Mouse (Mus musculus) kidney, embryonic 15.5 days (tissue): ENCODE measurements at regions not wholly inside any gene's neighbourhood (a gene's known extent, or its start where the extent isn't known, plus 50 kb on each side); places are given as distances from the start of the nearest gene placed in this dataset.

Experiments used
- ATAC-seq: fragments of 200-750 bp; cut with Nextera tagmentation; replicated peaks from 2 replicates; pipeline ENCODE4 v1.8.0; 2017; ENCODE audit warnings: moderate TSS enrichment; ENCODE audit not compliant: low FRiP score
- H3K27ac ChIP-seq: fragments of 300-500 bp; sonication (generic); 2 replicates; pipeline ENCODE4 v1.5.1; 2015; ENCODE audit warnings: mild to moderate bottlenecking, inconsistent platforms
- H3K27me3 ChIP-seq: fragments of 300-500 bp; sonication (generic); 2 replicates; pipeline ENCODE4 v1.6.1; 2015; ENCODE audit warnings: inconsistent platforms
- H3K36me3 ChIP-seq: fragments of 300-500 bp; sonication (generic); 2 replicates; pipeline ENCODE4 v1.6.1; 2015; ENCODE audit warnings: inconsistent platforms
- H3K4me1 ChIP-seq: fragments of 300-500 bp; sonication (generic); 2 replicates; pipeline ENCODE4 v1.6.1; 2015; ENCODE audit warnings: inconsistent platforms
- H3K4me2 ChIP-seq: fragments of 300-500 bp; sonication (generic); 2 replicates; pipeline ENCODE4 v1.6.1; 2015; ENCODE audit warnings: moderate library complexity, mild to moderate bottlenecking, inconsistent platforms
- H3K4me3 ChIP-seq: fragments of 300-500 bp; sonication (generic); replicated peaks from 2 replicates; pipeline ENCODE4 v1.5.1; 2015; ENCODE audit warnings: mild to moderate bottlenecking, inconsistent platforms
- H3K9ac ChIP-seq: fragments of 300-500 bp; sonication (generic); 2 replicates; pipeline ENCODE4 v1.6.1; 2015; ENCODE audit warnings: mild to moderate bottlenecking, inconsistent platforms
- H3K9me3 ChIP-seq: fragments of 300-500 bp; sonication (generic); replicated peaks from 2 replicates; pipeline ENCODE4 v1.6.1; 2016; ENCODE audit warnings: inconsistent platforms
- whole genome bisulfite sequencing: fragments of 180-500 bp; shearing (Covaris S2); methylation state at CpG from one replicate; pipeline ENCODE4 v1.1.7; 2015; ENCODE audit warnings: mixed read lengths; 5-methylcytosine and 5-hydroxymethylcytosine counted together

GRCm38 (mm10) chr2:59406976-59407375 lies 77.5 kb upstream of the Dapl1 start:
- Histone ChIP-seq H3K27me3 (no peaks in the 10 kb centered on the region), H3K27ac (no peak overlapping the region), H3K4me2 (no peak overlapping the region), H3K4me3 (no peak overlapping the region), H3K4me1 (peaks cover 7% of the 10 kb centered on the region), H3K9ac (no peak overlapping the region), H3K9me3 (no peaks in the 10 kb centered on the region), H3K36me3 (no peaks in the 10 kb centered on the region)
- ATAC-seq = no peak
- 73% methylated on average over 3 of the region's 3 CpGs for WGBS

- no peaks in the 10 kb centered on the region for H3K27me3 ChIP-seq
- no peak overlapping the region for H3K27ac ChIP-seq
- peaks cover under 1% of the 10 kb centered on the region for H3K4me1 ChIP-seq
- no peak for ATAC-seq
- no peak overlapping the region for H3K4me2 ChIP-seq
- no peak overlapping the region for H3K4me3 ChIP-seq
- H3K36me3 ChIP-seq = no peaks in the 10 kb centered on the region
- WGBS = 82% methylated on average over 13 of the region's 13 CpGs
- H3K9me3 ChIP-seq = peaks cover under 1% of the 10 kb centered on the region; the same call in 1 of the 2 replicates
- H3K9ac ChIP-seq = no peak overlapping the region
Measured at GRCm38 (mm10) chr2:59407512-59407988, 76.9 kb upstream of the Dapl1 start.

- H3K4me1 ChIP-seq = no peaks in the 10 kb centered on the region; the same call in 1 of the 2 replicates
- H3K36me3 ChIP-seq = no peaks in the 10 kb centered on the region
- no peak for ATAC-seq
- H3K9me3 ChIP-seq = peaks cover 6% of the 10 kb centered on the region; the same call in 1 of the 2 replicates
- 85% methylated on average over 10 of the region's 10 CpGs for WGBS
- H3K27me3 ChIP-seq = no peaks in the 10 kb centered on the region
- H3K9ac ChIP-seq = no peak overlapping the region
- no peak overlapping the region for H3K27ac ChIP-seq
- H3K4me2 ChIP-seq = no peak overlapping the region
- no peak overlapping the region for H3K4me3 ChIP-seq
Measured at GRCm38 (mm10) chr2:59408040-59408587, 76.3 kb upstream of the Dapl1 start.

GRCm38 (mm10) chr2:59414612-59415011 lies 69.8 kb upstream of the Dapl1 start:
- ATAC-seq = no peak
- no peak overlapping the region for H3K9ac ChIP-seq
- H3K36me3 ChIP-seq = no peaks in the 10 kb centered on the region
- no peak overlapping the region for H3K27ac ChIP-seq
- WGBS = 89% methylated on average over 9 of the region's 9 CpGs
- no peak overlapping the region for H3K4me2 ChIP-seq
- no peaks in the 10 kb centered on the region for H3K27me3 ChIP-seq
- H3K4me1 ChIP-seq = peaks cover 13% of the 10 kb centered on the region
- peaks cover 7% of the 10 kb centered on the region; the same call in 1 of the 2 replicates for H3K9me3 ChIP-seq
- no peak overlapping the region for H3K4me3 ChIP-seq

- whole genome bisulfite sequencing = 67% methylated on average over 8 of the region's 8 CpGs
- H3K4me2 ChIP-seq = no peak overlapping the region
- peaks cover 13% of the 10 kb centered on the region for H3K4me1 ChIP-seq
- ATAC-seq = no peak
- H3K9ac ChIP-seq = no peak overlapping the region
- no peak overlapping the region for H3K4me3 ChIP-seq
- H3K27ac ChIP-seq = no peak overlapping the region
- no peaks in the 10 kb centered on the region for H3K36me3 ChIP-seq
- H3K9me3 ChIP-seq = peaks cover 7% of the 10 kb centered on the region; the same call in 1 of the 2 replicates
- no peaks in the 10 kb centered on the region for H3K27me3 ChIP-seq
Measured at GRCm38 (mm10) chr2:59416491-59417195, 67.8 kb upstream of the Dapl1 start.

GRCm38 (mm10) chr2:59417384-59417955 lies 67.0 kb upstream of the Dapl1 start:
- WGBS = 60% methylated on average over 11 of the region's 11 CpGs
- Histone ChIP-seq H3K9me3 (peaks cover 7% of the 10 kb centered on the region; the same call in 1 of the 2 replicates), H3K4me2 (no peak overlapping the region), H3K27ac (no peak overlapping the region), H3K27me3 (no peaks in the 10 kb centered on the region), H3K4me3 (no peak overlapping the region), H3K4me1 (peaks cover 13% of the 10 kb centered on the region), H3K36me3 (no peaks in the 10 kb centered on the region), H3K9ac (no peak overlapping the region)
- ATAC-seq = peak; percentile 59; the same call in 1 of the 2 replicates

- Histone ChIP-seq H3K4me3 (no peak overlapping the region), H3K4me2 (no peak overlapping the region), H3K27me3 (no peaks in the 10 kb centered on the region), H3K9ac (no peak overlapping the region), H3K27ac (no peak overlapping the region), H3K9me3 (no peaks in the 10 kb centered on the region), H3K4me1 (peaks cover 23% of the 10 kb centered on the region), H3K36me3 (no peaks in the 10 kb centered on the region)
- WGBS = 60% methylated on average over 5 of the region's 5 CpGs
- ATAC-seq = no peak
Measured at GRCm38 (mm10) chr2:59420496-59420895, 64.0 kb upstream of the Dapl1 start.

- Histone ChIP-seq H3K4me2 (no peak overlapping the region), H3K27ac (peak overlapping the region; percentile 55), H3K36me3 (no peaks in the 10 kb centered on the region), H3K27me3 (no peaks in the 10 kb centered on the region), H3K9me3 (no peaks in the 10 kb centered on the region), H3K9ac (no peak overlapping the region), H3K4me1 (peaks cover 10% of the 10 kb centered on the region), H3K4me3 (no peak overlapping the region)
- ATAC-seq = no peak
- WGBS = 74% methylated on average over 10 of the region's 10 CpGs
Measured at GRCm38 (mm10) chr2:59422291-59423242, 61.9 kb upstream of the Dapl1 start.

GRCm38 (mm10) chr2:59424205-59424604 lies 60.2 kb upstream of the Dapl1 start:
- H3K4me2 ChIP-seq = no peak overlapping the region
- H3K9me3 ChIP-seq = no peaks in the 10 kb centered on the region
- no peak overlapping the region for H3K27ac ChIP-seq
- H3K36me3 ChIP-seq = no peaks in the 10 kb centered on the region
- 84% methylated on average over 2 of the region's 2 CpGs for WGBS
- no peaks in the 10 kb centered on the region for H3K27me3 ChIP-seq
- peak; percentile 24; the same call in 1 of the 2 replicates for ATAC-seq
- no peak overlapping the region for H3K9ac ChIP-seq
- H3K4me3 ChIP-seq = no peak overlapping the region
- peaks cover 10% of the 10 kb centered on the region for H3K4me1 ChIP-seq

- Histone ChIP-seq H3K27ac (no peak overlapping the region), H3K4me2 (no peak overlapping the region), H3K9me3 (no peaks in the 10 kb centered on the region), H3K4me1 (peaks cover 10% of the 10 kb centered on the region), H3K9ac (no peak overlapping the region), H3K4me3 (no peak overlapping the region), H3K36me3 (no peaks in the 10 kb centered on the region), H3K27me3 (no peaks in the 10 kb centered on the region)
- WGBS = 26% methylated on average over 5 of the region's 5 CpGs
- ATAC-seq = peak; percentile 90
Measured at GRCm38 (mm10) chr2:59424729-59425128, 59.7 kb upstream of the Dapl1 start.

- H3K9me3 ChIP-seq = no peaks in the 10 kb centered on the region
- no peaks in the 10 kb centered on the region for H3K27me3 ChIP-seq
- H3K27ac ChIP-seq = no peak overlapping the region
- ATAC-seq = no peak
- no peak overlapping the region for H3K4me3 ChIP-seq
- WGBS = 84% methylated on average over 4 of the region's 4 CpGs
- H3K36me3 ChIP-seq = no peaks in the 10 kb centered on the region
- H3K4me1 ChIP-seq = peaks cover 10% of the 10 kb centered on the region
- H3K4me2 ChIP-seq = no peak overlapping the region
- no peak overlapping the region for H3K9ac ChIP-seq
Measured at GRCm38 (mm10) chr2:59425876-59426275, 58.6 kb upstream of the Dapl1 start.
